Mouse (Mus musculus): ENCODE data around the gene Dact3. TPM values are rescaled to one million over a fixed set of nuclear protein-coding genes. Genes with fewer than 3 reads are reported as not detected.

Dact3 gene
- 9.3 and 10.3 TPM in 2 replicates for polyA plus RNA-seq (2021; fragmentation: Nextera tagmentation)
- long read RNA-seq, experiment 1, partial matches to known transcripts = 0 of 27 reads
- long read RNA-seq, experiment 1, other reads (novel, unspliced or antisense) = 27 of 27 reads
- long read RNA-seq, experiment 2, partial matches to known transcripts = 28 of 29 reads
- long read RNA-seq, experiment 2, other reads (novel, unspliced or antisense) = 1 of 29 reads

DNA sequence AGATGAGACGGTGACA, at the start of gene Dact3:
Gene Dact3, plus strand, starts transcription at position 8 of the 16 bp plus-strand sequence.

DNA sequence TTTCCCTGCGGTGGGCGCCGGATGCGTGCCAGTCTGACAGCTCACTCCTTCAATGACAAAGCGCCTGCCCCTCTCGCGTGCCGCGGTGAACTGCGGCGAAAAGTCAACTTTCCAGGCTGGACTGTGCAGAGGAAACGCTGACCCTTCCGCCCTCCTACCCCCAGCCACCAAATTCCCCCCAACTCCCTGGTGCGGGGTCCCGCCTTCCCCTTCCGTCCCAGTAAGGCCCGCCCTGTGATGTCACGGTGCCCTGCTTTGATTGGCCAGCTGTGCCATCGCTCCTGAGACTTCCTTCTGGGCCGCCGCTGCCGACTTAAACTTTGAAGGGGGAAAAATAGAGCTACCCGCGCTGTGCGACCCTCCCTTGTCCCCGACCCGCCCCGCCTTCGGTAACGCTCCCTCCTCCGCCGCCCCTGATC, 32.5 kb upstream of the Dact3 start, which contains the start of gene Prkd2:
Gene Prkd2, plus strand, starts transcription at position 258 of the 419 bp plus-strand sequence.

DNA sequence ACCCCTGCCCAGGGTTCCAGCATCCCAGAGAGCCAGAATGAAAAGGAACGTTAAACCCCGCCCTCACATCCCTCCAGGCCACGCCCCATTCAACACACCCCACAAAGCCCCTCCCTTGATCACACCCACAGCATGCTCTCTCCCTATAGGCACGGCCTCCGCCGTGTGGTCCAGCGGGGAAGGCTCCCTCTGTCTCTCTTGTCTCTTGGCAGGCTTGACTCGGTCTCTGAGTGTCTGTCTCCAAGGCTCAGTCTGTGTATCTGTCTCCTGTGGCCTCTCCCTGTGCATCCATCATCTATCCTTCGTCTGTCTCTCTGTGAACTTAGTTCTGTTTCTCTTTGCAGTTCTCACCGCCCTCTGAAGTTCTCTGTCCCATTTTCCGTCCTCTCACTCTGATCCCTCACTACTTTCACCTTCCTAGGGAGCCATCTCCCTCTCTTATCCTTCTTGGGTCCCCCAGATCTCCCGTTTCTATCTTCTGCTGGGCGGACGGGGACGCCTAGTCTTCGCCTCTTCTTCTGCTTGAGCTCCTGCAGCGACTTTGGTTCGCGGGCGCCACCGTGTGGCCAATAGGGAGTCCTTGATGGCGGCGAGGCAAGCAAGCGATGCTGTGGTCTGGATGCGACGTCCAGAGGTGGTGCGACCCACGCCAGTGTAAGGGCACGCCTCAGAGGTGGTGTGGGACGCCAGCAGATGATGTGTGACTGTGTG, 16.7 kb downstream of the Dact3 start, which contains the start of gene Gng8:
Gene Gng8, plus strand, starts transcription at position 146 of the 711 bp plus-strand sequence.

DNA sequence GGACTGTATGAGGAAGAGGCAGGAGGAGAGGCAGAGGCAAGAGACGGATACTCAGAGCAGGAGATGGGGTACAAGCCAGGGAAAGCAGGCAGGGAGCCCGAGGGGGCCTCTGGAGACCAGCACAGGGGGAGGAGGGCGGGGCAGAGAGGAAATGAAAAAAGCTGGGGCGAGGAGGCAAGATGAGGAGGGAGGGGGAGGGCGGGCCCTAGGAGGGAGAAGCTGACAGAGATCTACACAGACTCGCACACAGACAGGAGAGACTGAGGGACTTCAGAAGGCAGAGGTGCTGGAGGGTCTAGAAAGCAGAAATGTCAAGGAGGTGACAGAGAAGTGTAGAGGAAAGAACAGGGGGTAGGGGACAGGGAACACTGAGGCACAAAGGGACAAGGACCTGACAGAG, 31.2 kb downstream of the Dact3 start, which contains the start of gene Ptgir:
Gene Ptgir, plus strand, starts transcription at position 210 of the 400 bp plus-strand sequence.

DNA sequence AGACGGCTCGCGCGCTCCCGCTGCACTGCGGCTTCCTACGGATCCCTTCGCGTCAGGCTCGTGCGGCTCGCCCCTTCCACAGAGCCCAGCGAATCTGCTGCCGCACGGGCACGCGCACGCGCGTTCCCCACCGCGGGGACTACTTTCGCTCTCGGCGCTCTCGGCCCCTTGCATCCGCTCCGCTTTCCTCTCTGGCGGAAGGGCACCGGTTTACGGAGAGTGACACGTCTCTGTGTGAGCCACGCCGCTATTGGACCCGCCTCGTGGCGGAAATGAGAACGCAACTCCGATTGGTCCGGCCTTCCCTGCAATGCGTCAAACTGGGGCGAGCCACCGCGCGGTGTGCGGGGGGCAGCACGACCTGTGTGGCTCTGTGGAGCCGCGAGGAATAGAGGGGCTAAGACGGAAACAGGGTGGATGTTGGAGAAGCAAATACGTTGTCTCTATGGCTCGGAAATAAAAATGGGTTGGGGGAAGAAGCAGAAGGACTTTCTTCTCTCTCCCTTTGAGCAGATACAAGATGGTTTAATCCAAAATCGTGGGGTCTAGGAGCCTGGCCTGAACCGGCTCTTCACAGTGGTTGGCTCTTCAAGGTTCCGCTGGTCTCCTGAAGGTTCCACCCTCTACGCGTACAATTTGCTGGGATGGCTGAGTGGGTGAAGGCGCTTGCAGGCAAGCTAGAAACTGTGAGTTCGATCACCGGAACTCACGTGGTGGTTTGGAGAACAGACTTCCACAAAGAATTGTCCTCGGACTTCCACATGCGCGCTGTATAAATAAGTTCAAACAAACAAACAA, 49.1 kb downstream of the Dact3 start, which contains the start of gene Calm3:
Gene Calm3, minus strand, starts transcription at position 78 of the 798 bp plus-strand sequence.

Other genes starting within 250 kb of the Dact3 start
- gene Ceacam15, start 199.6 kb upstream of the Dact3 start, polyA plus RNA-seq (2021; fragmentation: Nextera tagmentation) = 0.13 TPM in 1 of 2 replicates, not detected in the other
- gene Ceacam9, start 153.4 kb upstream of the Dact3 start, polyA plus RNA-seq (2021; fragmentation: Nextera tagmentation) = 0.10 TPM in 1 of 2 replicates, not detected in the other
- 475 and 500 TPM in 2 replicates for gene Ap2s1, start 136.9 kb upstream of the Dact3 start, polyA plus RNA-seq (2021; fragmentation: Nextera tagmentation)
- gene Slc1a5, start 94.0 kb upstream of the Dact3 start, polyA plus RNA-seq (2021; fragmentation: Nextera tagmentation) = 0.74 and 1.3 TPM in 2 replicates
- 50.3 and 63.2 TPM in 2 replicates for gene Strn4, start 59.4 kb upstream of the Dact3 start, polyA plus RNA-seq (2021; fragmentation: Nextera tagmentation)
- gene Fkrp, start 58.6 kb upstream of the Dact3 start, polyA plus RNA-seq (2021; fragmentation: Nextera tagmentation) = 20.2 and 23.1 TPM in 2 replicates
- gene Prkd2, start 32.4 kb upstream of the Dact3 start, polyA plus RNA-seq (2021; fragmentation: Nextera tagmentation) = 0.85 and 0.94 TPM in 2 replicates
- 4.5 and 5.7 TPM in 2 replicates for gene Gng8, start 16.5 kb downstream of the Dact3 start, polyA plus RNA-seq (2021; fragmentation: Nextera tagmentation)
- 0.05 and 0.08 TPM in 2 replicates for gene Ptgir, start 31.2 kb downstream of the Dact3 start, polyA plus RNA-seq (2021; fragmentation: Nextera tagmentation)
- 493 and 510 TPM in 2 replicates for gene Calm3, start 48.8 kb downstream of the Dact3 start, polyA plus RNA-seq (2021; fragmentation: Nextera tagmentation)
- 112 and 113 TPM in 2 replicates for gene Pnmal2, start 69.4 kb downstream of the Dact3 start, polyA plus RNA-seq (2021; fragmentation: Nextera tagmentation)
- gene Pnmal1, start 84.4 kb downstream of the Dact3 start, polyA plus RNA-seq (2021; fragmentation: Nextera tagmentation) = 64.1 and 64.5 TPM in 2 replicates
- gene Gm42372, start 107.8 kb downstream of the Dact3 start, polyA plus RNA-seq (2021; fragmentation: Nextera tagmentation) = 9.1 and 9.2 TPM in 2 replicates
- gene Ccdc8, start 117.4 kb downstream of the Dact3 start, polyA plus RNA-seq (2021; fragmentation: Nextera tagmentation) = 0.35 and 0.38 TPM in 2 replicates
- 126 and 137 TPM in 2 replicates for gene Ppp5c, start 152.6 kb downstream of the Dact3 start, polyA plus RNA-seq (2021; fragmentation: Nextera tagmentation)
- gene Hif3a, start 187.1 kb downstream of the Dact3 start, polyA plus RNA-seq (2021; fragmentation: Nextera tagmentation) = 0.30 and 0.78 TPM in 2 replicates
- 1.9 and 2.7 TPM in 2 replicates for gene Psg16, start 198.7 kb downstream of the Dact3 start, polyA plus RNA-seq (2021; fragmentation: Nextera tagmentation)